Mouse (Mus musculus) C2C12 (cell line): ENCODE data around the gene Itprid2. TPM values are rescaled to one million over a fixed set of nuclear protein-coding genes. Genes with fewer than 3 reads are reported as not detected.

Experiments used
- H3K27me3 ChIP-seq: one replicate; pipeline ENCODE4 v1.6.1; 2011; ENCODE audit not compliant: control insufficient read depth, insufficient read depth, insufficient read length
- H3K36me3 ChIP-seq: one replicate; pipeline ENCODE4 v1.6.1; 2011; ENCODE audit not compliant: control insufficient read depth, insufficient read depth
- H3K4me3 ChIP-seq: one replicate; pipeline ENCODE4 v1.5.1; 2011; ENCODE audit warnings: mild to moderate bottlenecking, control low read depth; ENCODE audit not compliant: poor library complexity, insufficient read depth, severe bottlenecking
- H3K79me2 ChIP-seq: one replicate; pipeline ENCODE4 v1.6.1; 2011; ENCODE audit not compliant: control insufficient read depth, insufficient read depth
- H3K79me3 ChIP-seq: one replicate; pipeline ENCODE4 v1.6.1; 2011; ENCODE audit warnings: low read depth, control low read depth
- H3ac ChIP-seq: one replicate; pipeline ENCODE3; 2011; ENCODE audit warnings: low read depth; ENCODE audit not compliant: control insufficient read depth, insufficient read length
- CEBPB ChIP-seq: IDR thresholded peaks from one replicate; pipeline ENCODE4 v1.6.1; 2011; ENCODE audit warnings: low read depth, mild to moderate bottlenecking, control low read depth, moderate library complexity
- CTCF ChIP-seq: IDR thresholded peaks from one replicate; pipeline ENCODE4 v1.5.1; 2011; ENCODE audit not compliant: control insufficient read depth, insufficient read depth, insufficient read length
- FOSL1 ChIP-seq: IDR thresholded peaks from one replicate; pipeline ENCODE4 v1.8.0; 2011; ENCODE audit warnings: mild to moderate bottlenecking, low read length; ENCODE audit not compliant: poor library complexity, insufficient read depth, severe bottlenecking
- MAX ChIP-seq: IDR thresholded peaks from one replicate; pipeline ENCODE4 v1.6.1; 2011; ENCODE audit warnings: mild to moderate bottlenecking, control low read depth
- MYOD1 ChIP-seq: IDR thresholded peaks from one replicate; pipeline ENCODE4 v1.6.1; 2011; ENCODE audit warnings: low read depth; ENCODE audit not compliant: control insufficient read depth, insufficient read length
- MYOG ChIP-seq: IDR thresholded peaks from one replicate; pipeline ENCODE4 v1.6.1; 2011; ENCODE audit not compliant: control insufficient read depth, insufficient read length; ENCODE audit errors: extremely low read depth
- USF1 ChIP-seq: IDR thresholded peaks from one replicate; pipeline ENCODE4 v1.6.1; 2011; ENCODE audit warnings: low read depth, mild to moderate bottlenecking, control low read depth, moderate library complexity
- polyA plus RNA-seq: library from polyadenylated mRNA; unstranded; fragments of >200 nt; fragmentation: generic; extraction: Trizol; gene quantifications from one replicate; pipeline ENCODE4 v1.2.1, GENCODE M21; 2012; ENCODE audit warnings: missing spikeins

Gene Itprid2
- polyA plus RNA-seq, 1 experiment: 10.1 TPM

GRCm38 (mm10) chr2:79698166-79698565, 63.0 kb downstream of the Itprid2 start:
- H3K79me3 ChIP-seq: no peaks in the 10 kb centered on the region
- no peaks in the 10 kb centered on the region for H3K27me3 ChIP-seq
- H3K79me2 ChIP-seq: no peaks in the 10 kb centered on the region
- no peak overlapping the region for H3K4me3 ChIP-seq
- no peaks in the 10 kb centered on the region for H3K36me3 ChIP-seq
- TF ChIP-seq MYOG (no peak), FOSL1 (no peak), CEBPB (peak; percentile 85), MYOD1 (no peak)
- H3ac ChIP-seq: no peak overlapping the region

DNA sequence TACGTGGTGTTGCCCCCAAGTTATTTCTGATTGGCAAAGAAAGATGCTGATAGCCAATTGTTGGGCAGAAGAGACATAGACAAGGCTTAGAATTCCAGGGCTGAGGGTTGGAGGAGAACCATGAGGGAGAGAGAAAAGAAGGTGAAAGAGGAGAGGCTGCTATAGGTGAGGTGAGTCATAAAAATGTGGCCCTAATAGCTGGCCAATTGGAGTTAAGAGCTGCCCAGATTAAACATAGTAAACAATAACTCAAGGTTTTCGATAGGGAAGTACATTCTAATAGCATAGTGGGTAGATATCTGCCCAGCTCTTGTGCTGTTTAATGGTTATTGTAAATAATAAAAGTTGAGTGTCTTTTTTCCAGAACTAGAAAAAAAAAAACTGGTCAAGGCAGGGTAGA, 69.6 kb downstream of the Itprid2 start:
- Histone ChIP-seq H3ac (no peak overlapping the region), H3K79me3 (no peaks in the 10 kb centered on the region)
- TF ChIP-seq USF1: no peak
- TF ChIP-seq MYOG: no peak
- TF ChIP-seq FOSL1: no peak
- TF ChIP-seq CTCF: no peak
- TF ChIP-seq MYOD1: no peak
- no peak for TF ChIP-seq CEBPB
- TF ChIP-seq MAX: no peak

DNA sequence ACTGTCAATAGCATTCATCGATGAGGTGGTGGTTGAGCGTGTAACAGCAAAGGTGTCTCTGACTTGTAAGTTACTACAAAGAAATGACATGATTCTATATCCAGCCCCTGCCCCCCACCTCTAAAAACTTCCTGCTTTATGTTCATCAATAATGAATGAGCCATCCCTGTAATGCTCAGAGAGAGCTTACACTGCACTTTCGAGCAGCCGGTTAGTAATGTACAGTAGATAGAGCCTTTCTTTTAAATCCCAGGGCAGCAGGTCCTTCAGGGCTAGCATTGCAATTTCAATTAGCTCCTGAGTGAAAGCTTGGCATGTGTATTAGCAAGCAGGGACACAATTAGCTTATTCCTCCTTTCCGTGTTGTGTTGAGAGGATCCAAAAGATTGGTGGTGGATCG, 72.4 kb downstream of the Itprid2 start, which contains the start of gene Ppp1r1c:
Gene Ppp1r1c (plus strand): TSS at position 206 of the 400 bp plus-strand sequence.
- H3K36me3 ChIP-seq: no peaks in the 10 kb centered on the region
- no peak within 1 kb of the TSS for H3K4me3 ChIP-seq
- H3K79me2 ChIP-seq: no peaks in the 10 kb centered on the region
- TF ChIP-seq USF1 (no peak), FOSL1 (no peak), MYOD1 (no peak)
- no peaks in the 10 kb centered on the region for H3K79me3 ChIP-seq
- no peaks in the 10 kb centered on the region for H3K27me3 ChIP-seq
- no peak within 1 kb of the TSS for H3ac ChIP-seq

More for the DNA sequence above, 69.6 kb downstream of the Itprid2 start:
- H3K79me2 ChIP-seq: no peaks in the 10 kb centered on the region
- no peak overlapping the region for H3K4me3 ChIP-seq
- no peaks in the 10 kb centered on the region for H3K36me3 ChIP-seq
- H3K27me3 ChIP-seq: no peaks in the 10 kb centered on the region

DNA sequence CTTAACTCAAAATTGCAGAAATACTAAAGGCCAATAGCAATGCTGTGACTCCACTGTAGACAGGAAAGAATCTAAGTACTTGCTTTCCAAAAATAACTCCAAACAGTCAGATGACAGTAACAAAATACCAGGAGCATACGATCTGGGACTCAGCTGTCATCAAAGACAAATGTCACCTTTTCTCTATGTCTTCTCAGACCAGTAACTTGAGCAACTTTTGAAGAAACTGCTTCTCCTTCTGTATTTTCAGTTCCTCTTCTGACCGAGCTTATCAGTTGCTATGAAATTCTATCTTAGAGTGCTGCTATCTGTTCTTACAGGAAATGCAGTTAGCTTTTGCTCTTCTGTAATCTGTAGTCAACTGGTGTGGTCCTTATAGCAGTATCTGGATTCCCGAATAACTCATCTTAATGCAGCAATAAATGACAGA, 78.5 kb downstream of the Itprid2 start:
- Histone ChIP-seq H3K79me3 (no peaks in the 10 kb centered on the region), H3K4me3 (no peak overlapping the region), H3ac (no peak overlapping the region), H3K36me3 (no peaks in the 10 kb centered on the region), H3K79me2 (no peaks in the 10 kb centered on the region), H3K27me3 (no peaks in the 10 kb centered on the region)
- no peak for TF ChIP-seq MYOG
- no peak for TF ChIP-seq MAX
- TF ChIP-seq CTCF: no peak
- TF ChIP-seq CEBPB: no peak
- TF ChIP-seq FOSL1: no peak
- no peak for TF ChIP-seq MYOD1
- TF ChIP-seq USF1: no peak

GRCm38 (mm10) chr2:79714745-79715144, 79.6 kb downstream of the Itprid2 start:
- Histone ChIP-seq H3K79me3 (no peaks in the 10 kb centered on the region), H3K27me3 (no peaks in the 10 kb centered on the region), H3K36me3 (no peaks in the 10 kb centered on the region), H3K79me2 (no peaks in the 10 kb centered on the region), H3K4me3 (no peak overlapping the region), H3ac (no peak overlapping the region)
- TF ChIP-seq USF1 (no peak), MAX (no peak), MYOD1 (no peak), CTCF (no peak), MYOG (no peak), CEBPB (no peak), FOSL1 (no peak)

DNA sequence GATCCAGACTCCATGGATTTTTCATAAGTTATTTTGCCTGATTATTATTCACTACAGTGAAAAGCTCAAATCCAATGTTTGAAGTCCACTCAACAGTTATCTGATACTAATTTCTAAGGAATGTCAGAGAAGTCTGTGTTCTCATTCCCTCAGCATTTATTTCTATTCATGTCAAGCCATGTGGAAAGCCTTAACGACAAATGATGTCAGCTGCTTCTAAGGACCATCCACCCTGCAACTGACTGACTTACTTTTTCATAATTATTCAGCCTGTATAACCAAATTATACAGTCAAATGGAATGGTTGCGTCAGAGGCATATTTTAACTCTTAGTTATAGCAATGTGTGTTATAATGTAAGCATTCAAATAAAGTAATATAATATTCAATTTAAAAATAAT, 80.8 kb downstream of the Itprid2 start:
- Histone ChIP-seq H3ac (no peak overlapping the region), H3K4me3 (no peak overlapping the region), H3K79me3 (no peaks in the 10 kb centered on the region), H3K27me3 (no peaks in the 10 kb centered on the region), H3K36me3 (no peaks in the 10 kb centered on the region), H3K79me2 (no peaks in the 10 kb centered on the region)
- no peak for TF ChIP-seq MYOG
- no peak for TF ChIP-seq CEBPB
